In genomic region chr13:21402848-21403247, GRCm38 (mm10) we compare ENCODE assay signal across 9 mouse cellular contexts. TPM values are rescaled to one million over a fixed set of nuclear protein-coding genes. Genes with fewer than 3 reads are reported as not detected.
DNase-seq lines count a peak whose midpoint lies in the region; ATAC-seq and TF ChIP-seq lines count a peak whose summit lies in the region.
"Had no signal": no experiment of that assay in that cellular context is flagged by ENCODE, and none has a peak within 500 bp of the region (broad histone marks: within the 10 kb centered on the region; RNA-seq: fewer than 3 reads in every experiment).

No protein-coding gene starts in this region.

- H3K27me3 ChIP-seq in lung, embryonic 15.5 days = no peaks in the 10 kb centered on the region
- peaks cover 3% of the 10 kb centered on the region; the same call in 1 of the 2 replicates for H3K27me3 ChIP-seq in forebrain, embryonic 10.5 days (ENCODE audit: poor library complexity, severe bottlenecking)
- no peaks in the 10 kb centered on the region for H3K27me3 ChIP-seq in limb, embryonic 13.5 days
- H3K27me3 ChIP-seq in thymus, adult 2 months (ENCODE audit: control insufficient read depth, insufficient read depth, low read length) = no peaks in the 10 kb centered on the region

- H3K9ac ChIP-seq in lung, embryonic 15.5 days = peak overlapping the region; percentile 92
- H3K9ac ChIP-seq in limb, embryonic 13.5 days = peak overlapping the region; percentile 92

- H3K4me1 ChIP-seq in lung, embryonic 15.5 days = peaks cover 16% of the 10 kb centered on the region
- H3K4me1 ChIP-seq in forebrain, embryonic 10.5 days = peaks cover 19% of the 10 kb centered on the region
- H3K4me1 ChIP-seq in limb, embryonic 13.5 days = peaks cover 17% of the 10 kb centered on the region
- peaks cover 2% of the 10 kb centered on the region; the same call in 1 of the 2 replicates for H3K4me1 ChIP-seq in olfactory bulb, adult 2 months (ENCODE audit: control insufficient read depth, insufficient read depth, low read length)
- peaks cover 2% of the 10 kb centered on the region; the same call in 1 of the 2 replicates for H3K4me1 ChIP-seq in thymus, adult 2 months (replicated peaks; ENCODE audit: control insufficient read depth, insufficient read depth, low read length)

- WGBS in lung, embryonic 15.5 days = 0% methylated on average over 2 of the region's 2 CpGs
- WGBS in forebrain, embryonic 10.5 days = 0% methylated on average over 2 of the region's 2 CpGs
- 0% methylated on average over 2 of the region's 2 CpGs for WGBS in limb, embryonic 13.5 days
- WGBS in olfactory bulb, adult 2 months = 0% methylated on average over 2 of the region's 2 CpGs
- WGBS in thymus, adult 2 months = 0% methylated on average over 2 of the region's 2 CpGs

- peak overlapping the region; percentile 62 for H3K4me2 ChIP-seq in lung, embryonic 15.5 days
- H3K4me2 ChIP-seq in limb, embryonic 13.5 days (replicated peaks) = peak overlapping the region; percentile 72

- peaks cover 12% of the 10 kb centered on the region for H3K36me3 ChIP-seq in lung, embryonic 15.5 days
- peaks cover 24% of the 10 kb centered on the region for H3K36me3 ChIP-seq in forebrain, embryonic 10.5 days (replicated peaks)
- H3K36me3 ChIP-seq in limb, embryonic 13.5 days = peaks cover 21% of the 10 kb centered on the region
- no peaks in the 10 kb centered on the region for H3K36me3 ChIP-seq in thymus, adult 2 months (ENCODE audit: control insufficient read depth, insufficient read depth, low read length)

- TF ChIP-seq CTCF in olfactory bulb, adult 2 months (IDR thresholded peaks at IDR 0.05; ENCODE audit: insufficient read depth, low read depth, low read length) = no peak
- no peak for TF ChIP-seq CTCF in thymus, adult 2 months (IDR thresholded peaks at IDR 0.05; ENCODE audit: borderline replicate concordance, control insufficient read depth, extremely low read depth, insufficient read depth, low read length, poor library complexity)

- no peaks in the 10 kb centered on the region for H3K9me3 ChIP-seq in lung, embryonic 15.5 days
- no peaks in the 10 kb centered on the region for H3K9me3 ChIP-seq in forebrain, embryonic 10.5 days
- no peaks in the 10 kb centered on the region for H3K9me3 ChIP-seq in limb, embryonic 13.5 days

- DNase-seq in lung, postnatal 14 days = no peak
- no peak for DNase-seq in forebrain, embryonic 10.5 days (ENCODE audit: extremely low spot score, low spot score)
- DNase-seq in cerebellum, adult 11 months = no peak
- DNase-seq in thymus, adult 2 months = no peak
- no peak for DNase-seq in cerebellum, adult 9-11 months

- no peak for TF ChIP-seq POLR2A in olfactory bulb, adult 2 months (IDR thresholded peaks at IDR 0.05; ENCODE audit: insufficient read depth, low read depth, low read length)
- TF ChIP-seq POLR2A in thymus, adult 2 months (IDR thresholded peaks at IDR 0.05; ENCODE audit: control insufficient read depth, extremely low read depth, insufficient read depth, low read length, poor library complexity) = no peak

- H3K27ac ChIP-seq in lung, embryonic 15.5 days = 0 out of 2 replicates have a peak overlapping the region, but pooled peaks have one; percentile 82
- peak overlapping the region; percentile 94 for H3K27ac ChIP-seq in forebrain, embryonic 10.5 days
- no peak overlapping the region for H3K27ac ChIP-seq in limb, embryonic 13.5 days
- no peak overlapping the region for H3K27ac ChIP-seq in olfactory bulb, adult 2 months (ENCODE audit: insufficient read depth, low read depth, low read length)
- no peak overlapping the region for H3K27ac ChIP-seq in thymus, adult 2 months (ENCODE audit: control insufficient read depth, insufficient read depth, low read length)

- peak overlapping the region; percentile 89 for H3K4me3 ChIP-seq in lung, embryonic 15.5 days
- H3K4me3 ChIP-seq in forebrain, embryonic 10.5 days = peak overlapping the region; percentile 87
- peak overlapping the region; percentile 80 for H3K4me3 ChIP-seq in limb, embryonic 13.5 days
- peak overlapping the region; percentile 75; the same call in 1 of the 2 replicates for H3K4me3 ChIP-seq in olfactory bulb, adult 2 months (ENCODE audit: insufficient read depth, low read depth, low read length)
- no peak overlapping the region for H3K4me3 ChIP-seq in thymus, adult 2 months (ENCODE audit: control insufficient read depth, insufficient read depth, low read length)

- ATAC-seq in lung, embryonic 15.5 days (ENCODE audit: borderline replicate concordance, extremely low read depth, low FRiP score, low TSS enrichment) = no peak
- ATAC-seq in limb, embryonic 13.5 days (ENCODE audit: low FRiP score, low read depth) = peak; percentile 49; the same call in 1 of the 2 replicates

RNA-seq across cellular contexts. Expression of gene Zkscan3, which starts 0.3 kb away (rescaled TPM):
- 83.4 and 90.4 TPM in 2 replicates for polyA plus RNA-seq in lung, embryonic 15.5 days (2015; fragmentation: Nextera tagmentation; extraction: Ambion mirVana)
- polyA plus RNA-seq in forebrain, embryonic 10.5 days (2016; fragmentation: Nextera tagmentation; extraction: Ambion mirVana) = 84.9 and 87.6 TPM in 2 replicates
- polyA plus RNA-seq in limb, embryonic 13.5 days (2015; fragmentation: Nextera tagmentation; extraction: Ambion mirVana) = 101 and 105 TPM in 2 replicates
- 126 TPM in 1 of 2 replicates, not detected in the other for polyA plus RNA-seq in olfactory bulb, adult 2 months (2012; ENCODE audit: insufficient read depth, insufficient read length, low replicate concordance, missing spikeins)
- polyA plus RNA-seq in thymus, adult 2 months (2012; rRNA removed) = 24.8 and 30.4 TPM in 2 replicates

RNA-seq across cellular contexts. Expression of gene Pgbd1, which starts 38.0 kb away (rescaled TPM):
- 2.8 and 3.0 TPM in 2 replicates for polyA plus RNA-seq in lung, embryonic 15.5 days (2015; fragmentation: Nextera tagmentation; extraction: Ambion mirVana)
- 5.9 and 6.0 TPM in 2 replicates for polyA plus RNA-seq in forebrain, embryonic 10.5 days (2016; fragmentation: Nextera tagmentation; extraction: Ambion mirVana)
- 3.5 and 3.7 TPM in 2 replicates for polyA plus RNA-seq in limb, embryonic 13.5 days (2015; fragmentation: Nextera tagmentation; extraction: Ambion mirVana)
- not detected in 2 replicates for polyA plus RNA-seq in olfactory bulb, adult 2 months (2012; ENCODE audit: insufficient read depth, insufficient read length, low replicate concordance, missing spikeins)
- 0.36 and 0.55 TPM in 2 replicates for polyA plus RNA-seq in thymus, adult 2 months (2012; rRNA removed)

RNA-seq across cellular contexts. Expression of gene Zscan12, which starts 40.2 kb away (rescaled TPM):
- 12.6 and 13.3 TPM in 2 replicates for polyA plus RNA-seq in lung, embryonic 15.5 days (2015; fragmentation: Nextera tagmentation; extraction: Ambion mirVana)
- polyA plus RNA-seq in forebrain, embryonic 10.5 days (2016; fragmentation: Nextera tagmentation; extraction: Ambion mirVana) = 18.9 and 21.8 TPM in 2 replicates
- 14.6 and 15.3 TPM in 2 replicates for polyA plus RNA-seq in limb, embryonic 13.5 days (2015; fragmentation: Nextera tagmentation; extraction: Ambion mirVana)
- not detected in 2 replicates for polyA plus RNA-seq in olfactory bulb, adult 2 months (2012; ENCODE audit: insufficient read depth, insufficient read length, low replicate concordance, missing spikeins)
- polyA plus RNA-seq in thymus, adult 2 months (2012; rRNA removed) = 1.5 and 1.6 TPM in 2 replicates

RNA-seq across cellular contexts. Expression of gene Zscan26, which starts 50.7 kb away (rescaled TPM):
- 31.3 and 33.8 TPM in 2 replicates for polyA plus RNA-seq in lung, embryonic 15.5 days (2015; fragmentation: Nextera tagmentation; extraction: Ambion mirVana)
- polyA plus RNA-seq in forebrain, embryonic 10.5 days (2016; fragmentation: Nextera tagmentation; extraction: Ambion mirVana) = 22.8 and 27.7 TPM in 2 replicates
- 37.8 and 37.9 TPM in 2 replicates for polyA plus RNA-seq in limb, embryonic 13.5 days (2015; fragmentation: Nextera tagmentation; extraction: Ambion mirVana)
- not detected in 2 replicates for polyA plus RNA-seq in olfactory bulb, adult 2 months (2012; ENCODE audit: insufficient read depth, insufficient read length, low replicate concordance, missing spikeins)
- polyA plus RNA-seq in thymus, adult 2 months (2012; rRNA removed) = 8.2 and 11.3 TPM in 2 replicates

RNA-seq across cellular contexts. Expression of gene Olfr1367, which starts 56.1 kb away (rescaled TPM):
- polyA plus RNA-seq in lung, embryonic 15.5 days (2015; fragmentation: Nextera tagmentation; extraction: Ambion mirVana) = not detected in 2 replicates
- not detected in 2 replicates for polyA plus RNA-seq in forebrain, embryonic 10.5 days (2016; fragmentation: Nextera tagmentation; extraction: Ambion mirVana)
- not detected in 2 replicates for polyA plus RNA-seq in limb, embryonic 13.5 days (2015; fragmentation: Nextera tagmentation; extraction: Ambion mirVana)
- polyA plus RNA-seq in olfactory bulb, adult 2 months (2012; ENCODE audit: insufficient read depth, insufficient read length, low replicate concordance, missing spikeins) = not detected in 2 replicates
- not detected in 2 replicates for polyA plus RNA-seq in thymus, adult 2 months (2012; rRNA removed)
- polyA plus RNA-seq: brain, embryonic 14.5 days had no signal

Comparison
In these comparisons a context has a peak if more than half of its experiments do, and no peak if none do; other contexts are left out.
1. H3K27ac ChIP-seq: peak in lung, embryonic 15.5 days (single experiment) and forebrain, embryonic 10.5 days (single experiment); none in limb, embryonic 13.5 days (single experiment), olfactory bulb, adult 2 months (single experiment) and thymus, adult 2 months (single experiment).